Mouse (Mus musculus) forebrain, embryonic 11.5 days (tissue): ENCODE data around the gene Ly75. TPM values are rescaled to one million over a fixed set of nuclear protein-coding genes. Genes with fewer than 3 reads are reported as not detected.

Source experiments
- ATAC-seq: fragments of 200-750 bp; cut with Nextera tagmentation; replicated peaks from 2 replicates; pipeline ENCODE4 v1.8.0; 2017; ENCODE audit warnings: moderate TSS enrichment; ENCODE audit not compliant: low FRiP score
- DNase-seq: peaks from one replicate; pipeline ENCODE4 v3.0.0-alpha.2; 2017; ENCODE audit warnings: low spot score
- H3K27ac ChIP-seq: fragments of 300-500 bp; sonication (generic); 2 replicates; pipeline ENCODE4 v1.5.1; 2014; ENCODE audit warnings: low read depth, low read length
- H3K27me3 ChIP-seq: fragments of 300-500 bp; sonication (generic); 2 replicates; pipeline ENCODE4 v1.6.1; 2014; ENCODE audit warnings: mild to moderate bottlenecking, low read length, mixed read lengths; ENCODE audit not compliant: control insufficient read depth, insufficient read depth
- H3K36me3 ChIP-seq: fragments of 300-500 bp; sonication (generic); 2 replicates; pipeline ENCODE4 v1.6.1; 2014; ENCODE audit warnings: mild to moderate bottlenecking, low read length, moderate library complexity, mixed read lengths; ENCODE audit not compliant: control insufficient read depth, insufficient read depth
- H3K4me1 ChIP-seq: fragments of 300-500 bp; sonication (generic); replicated peaks from 2 replicates; pipeline ENCODE4 v1.6.1; 2014; ENCODE audit warnings: low read length, mixed read lengths; ENCODE audit not compliant: control insufficient read depth, insufficient read depth
- H3K4me2 ChIP-seq: fragments of 300-500 bp; sonication (generic); 2 replicates; pipeline ENCODE4 v1.6.1; 2014; ENCODE audit warnings: low read depth, mild to moderate bottlenecking, low read length, moderate library complexity, mixed read lengths; ENCODE audit not compliant: severe bottlenecking
- H3K4me3 ChIP-seq: fragments of 300-500 bp; sonication (generic); 2 replicates; pipeline ENCODE4 v1.5.1; 2014; ENCODE audit warnings: low read depth, low read length
- H3K9ac ChIP-seq: fragments of 300-500 bp; sonication (generic); 2 replicates; pipeline ENCODE4 v1.6.1; 2014; ENCODE audit warnings: low read length
- H3K9me3 ChIP-seq: fragments of 300-500 bp; sonication (generic); 2 replicates; pipeline ENCODE4 v1.6.1; 2016; ENCODE audit warnings: low read length, mixed read lengths; ENCODE audit not compliant: control insufficient read depth
- WGBS: fragments of 180-500 bp; shearing (Covaris S2); extraction: QIAGEN DNeasy Blood & Tissue Kit; methylation state at CpG from one replicate; pipeline ENCODE4 v1.1.7; 2014; 5-methylcytosine and 5-hydroxymethylcytosine counted together
- polyA plus RNA-seq: library from polyadenylated mRNA; unstranded; fragments of >200 nt; fragmentation: Nextera tagmentation; extraction: Ambion mirVana; gene quantifications from 2 replicates; pipeline ENCODE4 v1.2.1, GENCODE M21; 2014

The Ly75 gene
- polyA plus RNA-seq, 1 experiment from 2014 or later: 1.9 TPM

- Histone ChIP-seq H3K4me3 (no peak overlapping the region), H3K36me3 (no peaks in the 10 kb centered on the region), H3K9ac (no peak overlapping the region), H3K9me3 (no peaks in the 10 kb centered on the region), H3K27ac (no peak overlapping the region), H3K4me2 (no peak overlapping the region), H3K27me3 (no peaks in the 10 kb centered on the region), H3K4me1 (no peaks in the 10 kb centered on the region)
- ATAC-seq (no peak), DNase-seq (no peak)
- 90% methylated on average over 2 of the region's 2 CpGs for WGBS
Measured at GRCm38 (mm10) chr2:60407387-60407786, 24.3 kb upstream of the Ly75 start.

GRCm38 (mm10) chr2:60405431-60405830 lies 22.3 kb upstream of the Ly75 start:
- H3K4me2 ChIP-seq: no peak overlapping the region
- H3K27ac ChIP-seq: no peak overlapping the region
- H3K4me3 ChIP-seq: no peak overlapping the region
- H3K9me3 ChIP-seq: no peaks in the 10 kb centered on the region
- no peaks in the 10 kb centered on the region for H3K36me3 ChIP-seq
- no peak overlapping the region for H3K9ac ChIP-seq
- no peak for DNase-seq
- ATAC-seq: no peak
- no peaks in the 10 kb centered on the region for H3K27me3 ChIP-seq
- 97% methylated on average over 5 of the region's 5 CpGs for WGBS
- H3K4me1 ChIP-seq: no peaks in the 10 kb centered on the region

GRCm38 (mm10) chr2:60404763-60405162 lies 21.7 kb upstream of the Ly75 start:
- Histone ChIP-seq H3K36me3 (no peaks in the 10 kb centered on the region), H3K9me3 (no peaks in the 10 kb centered on the region), H3K27me3 (no peaks in the 10 kb centered on the region), H3K4me2 (no peak overlapping the region), H3K4me3 (no peak overlapping the region), H3K4me1 (no peaks in the 10 kb centered on the region), H3K9ac (no peak overlapping the region), H3K27ac (no peak overlapping the region)
- ATAC-seq (no peak), DNase-seq (no peak)
- WGBS: 87% methylated on average over 7 of the region's 7 CpGs

GRCm38 (mm10) chr2:60401694-60402093 lies 18.6 kb upstream of the Ly75 start:
- H3K4me1 ChIP-seq: no peaks in the 10 kb centered on the region
- 85% methylated on average over 5 of the region's 5 CpGs for WGBS
- H3K9ac ChIP-seq: no peak overlapping the region
- H3K27ac ChIP-seq: no peak overlapping the region
- no peaks in the 10 kb centered on the region for H3K9me3 ChIP-seq
- no peak for DNase-seq
- no peak overlapping the region for H3K4me3 ChIP-seq
- no peaks in the 10 kb centered on the region for H3K27me3 ChIP-seq
- ATAC-seq: no peak
- H3K36me3 ChIP-seq: no peaks in the 10 kb centered on the region
- no peak overlapping the region for H3K4me2 ChIP-seq

- no peak overlapping the region for H3K9ac ChIP-seq
- no peaks in the 10 kb centered on the region for H3K36me3 ChIP-seq
- ATAC-seq (no peak), DNase-seq (no peak)
- H3K27ac ChIP-seq: no peak overlapping the region
- no peaks in the 10 kb centered on the region for H3K9me3 ChIP-seq
- no peaks in the 10 kb centered on the region for H3K27me3 ChIP-seq
- 72% methylated on average over 6 of the region's 6 CpGs for WGBS
- no peak overlapping the region for H3K4me2 ChIP-seq
- no peak overlapping the region for H3K4me3 ChIP-seq
- H3K4me1 ChIP-seq: no peaks in the 10 kb centered on the region
Measured at GRCm38 (mm10) chr2:60393786-60394185, 10.7 kb upstream of the Ly75 start.

GRCm38 (mm10) chr2:60392286-60392685 lies 9.2 kb upstream of the Ly75 start:
- H3K9ac ChIP-seq: no peak overlapping the region
- no peaks in the 10 kb centered on the region for H3K9me3 ChIP-seq
- 90% methylated on average over 4 of the region's 4 CpGs for WGBS
- no peaks in the 10 kb centered on the region for H3K27me3 ChIP-seq
- H3K27ac ChIP-seq: no peak overlapping the region
- no peaks in the 10 kb centered on the region for H3K4me1 ChIP-seq
- no peak overlapping the region for H3K4me3 ChIP-seq
- no peak for DNase-seq
- no peak overlapping the region for H3K4me2 ChIP-seq
- H3K36me3 ChIP-seq: no peaks in the 10 kb centered on the region
- no peak for ATAC-seq

GRCm38 (mm10) chr2:60387363-60387762 lies 4.3 kb upstream of the Ly75 start:
- H3K4me1 ChIP-seq: peaks cover 4% of the 10 kb centered on the region; the same call in 1 of the 2 replicates
- 92% methylated on average over 3 of the region's 3 CpGs for WGBS
- no peak overlapping the region for H3K9ac ChIP-seq
- no peak overlapping the region for H3K4me2 ChIP-seq
- H3K27ac ChIP-seq: no peak overlapping the region
- ATAC-seq (no peak), DNase-seq (no peak)
- H3K36me3 ChIP-seq: no peaks in the 10 kb centered on the region
- H3K27me3 ChIP-seq: peaks cover 6% of the 10 kb centered on the region; the same call in 1 of the 2 replicates
- no peaks in the 10 kb centered on the region for H3K9me3 ChIP-seq
- H3K4me3 ChIP-seq: no peak overlapping the region

GRCm38 (mm10) chr2:60386835-60387234 lies 3.7 kb upstream of the Ly75 start:
- Histone ChIP-seq H3K4me1 (peaks cover 4% of the 10 kb centered on the region; the same call in 1 of the 2 replicates), H3K9ac (no peak overlapping the region), H3K36me3 (no peaks in the 10 kb centered on the region), H3K27me3 (peaks cover 9% of the 10 kb centered on the region; the same call in 1 of the 2 replicates), H3K27ac (no peak overlapping the region), H3K4me3 (no peak overlapping the region), H3K9me3 (no peaks in the 10 kb centered on the region), H3K4me2 (no peak overlapping the region)
- no peak for DNase-seq
- 93% methylated on average over 2 of the region's 2 CpGs for WGBS
- ATAC-seq: no peak

- H3K4me1 ChIP-seq: peaks cover 4% of the 10 kb centered on the region; the same call in 1 of the 2 replicates
- no peak overlapping the region for H3K4me2 ChIP-seq
- no peak overlapping the region for H3K4me3 ChIP-seq
- ATAC-seq (no peak), DNase-seq (no peak)
- H3K9ac ChIP-seq: no peak overlapping the region
- peaks cover 10% of the 10 kb centered on the region; the same call in 1 of the 2 replicates for H3K27me3 ChIP-seq
- no peaks in the 10 kb centered on the region for H3K9me3 ChIP-seq
- no peak overlapping the region for H3K27ac ChIP-seq
- no peaks in the 10 kb centered on the region for H3K36me3 ChIP-seq
Measured at GRCm38 (mm10) chr2:60384763-60385085, 1.6 kb upstream of the Ly75 start.
